Mouse (Mus musculus) liver, embryonic 14.5 days (tissue): ENCODE results near the gene Disp1.

Experiments
- CTCF ChIP-seq: IDR thresholded peaks from 2 replicates; pipeline ENCODE4 v1.5.1; 2016; ENCODE audit warnings: antibody characterized with exemption, low read depth, control low read depth
- EP300 ChIP-seq: IDR thresholded peaks from 2 replicates; pipeline ENCODE4 v1.6.1; 2016; ENCODE audit warnings: antibody characterized with exemption, low read depth

- TF ChIP-seq EP300 = no peak
- TF ChIP-seq CTCF = no peak
These were observed 30.5 kb upstream of the Disp1 start for GRCm38 (mm10) chr1:183251818-183252217.
